Mouse (Mus musculus) neural tube, embryonic 14.5 days (tissue): ENCODE measurements around the gene Serf2. TPM values are rescaled to one million over a fixed set of nuclear protein-coding genes. Genes with fewer than 3 reads are reported as not detected.

Source experiments
- ATAC-seq: fragments of 200-750 bp; cut with Nextera tagmentation; 2 replicates; pipeline ENCODE4 v1.8.0; 2017; ENCODE audit warnings: low read depth, mild to moderate bottlenecking, moderate TSS enrichment, moderate library complexity
- H3K27ac ChIP-seq: fragments of 300-500 bp; sonication (generic); 2 replicates; pipeline ENCODE4 v1.5.1; 2014; ENCODE audit warnings: low read depth, mild to moderate bottlenecking, control low read depth, low read length, moderate library complexity, mixed read lengths
- H3K27me3 ChIP-seq: fragments of 300-500 bp; sonication (generic); 2 replicates; pipeline ENCODE4 v1.6.1; 2014; ENCODE audit warnings: low read length; ENCODE audit not compliant: control insufficient read depth, insufficient read depth
- H3K36me3 ChIP-seq: fragments of 300-500 bp; sonication (generic); 2 replicates; pipeline ENCODE4 v1.6.1; 2014; ENCODE audit warnings: low read length, mixed read lengths; ENCODE audit not compliant: control insufficient read depth, insufficient read depth
- H3K4me1 ChIP-seq: fragments of 300-500 bp; sonication (generic); 2 replicates; pipeline ENCODE4 v1.6.1; 2014; ENCODE audit warnings: low read length; ENCODE audit not compliant: control insufficient read depth, insufficient read depth
- H3K4me2 ChIP-seq: fragments of 300-500 bp; sonication (generic); 2 replicates; pipeline ENCODE4 v1.6.1; 2014; ENCODE audit warnings: mild to moderate bottlenecking, low read depth, low read length, control low read depth
- H3K4me3 ChIP-seq: fragments of 300-500 bp; sonication (generic); 2 replicates; pipeline ENCODE4 v1.5.1; 2014; ENCODE audit warnings: low read depth, low read length, control low read depth, mixed read lengths
- H3K9ac ChIP-seq: fragments of 300-500 bp; sonication (generic); replicated peaks from 2 replicates; pipeline ENCODE4 v1.6.1; 2014; ENCODE audit warnings: low read depth, mild to moderate bottlenecking, control low read depth, low read length, mixed read lengths
- H3K9me3 ChIP-seq: fragments of 300-500 bp; sonication (generic); 2 replicates; pipeline ENCODE4 v1.6.1; 2016; ENCODE audit warnings: low read length; ENCODE audit not compliant: control insufficient read depth
- WGBS: fragments of 180-500 bp; shearing (Covaris S2); extraction: QIAGEN DNeasy Blood & Tissue Kit; methylation state at CpG from one replicate; pipeline ENCODE4 v1.1.7; 2014; 5-methylcytosine and 5-hydroxymethylcytosine counted together
- polyA plus RNA-seq: library from polyadenylated mRNA; unstranded; fragments of >200 nt; fragmentation: Nextera tagmentation; extraction: Ambion mirVana; gene quantifications from 2 replicates; pipeline ENCODE4 v1.2.1, GENCODE M21; 2014

Gene Serf2
- polyA plus RNA-seq, 1 experiment from 2014 or later = 303 TPM

DNA sequence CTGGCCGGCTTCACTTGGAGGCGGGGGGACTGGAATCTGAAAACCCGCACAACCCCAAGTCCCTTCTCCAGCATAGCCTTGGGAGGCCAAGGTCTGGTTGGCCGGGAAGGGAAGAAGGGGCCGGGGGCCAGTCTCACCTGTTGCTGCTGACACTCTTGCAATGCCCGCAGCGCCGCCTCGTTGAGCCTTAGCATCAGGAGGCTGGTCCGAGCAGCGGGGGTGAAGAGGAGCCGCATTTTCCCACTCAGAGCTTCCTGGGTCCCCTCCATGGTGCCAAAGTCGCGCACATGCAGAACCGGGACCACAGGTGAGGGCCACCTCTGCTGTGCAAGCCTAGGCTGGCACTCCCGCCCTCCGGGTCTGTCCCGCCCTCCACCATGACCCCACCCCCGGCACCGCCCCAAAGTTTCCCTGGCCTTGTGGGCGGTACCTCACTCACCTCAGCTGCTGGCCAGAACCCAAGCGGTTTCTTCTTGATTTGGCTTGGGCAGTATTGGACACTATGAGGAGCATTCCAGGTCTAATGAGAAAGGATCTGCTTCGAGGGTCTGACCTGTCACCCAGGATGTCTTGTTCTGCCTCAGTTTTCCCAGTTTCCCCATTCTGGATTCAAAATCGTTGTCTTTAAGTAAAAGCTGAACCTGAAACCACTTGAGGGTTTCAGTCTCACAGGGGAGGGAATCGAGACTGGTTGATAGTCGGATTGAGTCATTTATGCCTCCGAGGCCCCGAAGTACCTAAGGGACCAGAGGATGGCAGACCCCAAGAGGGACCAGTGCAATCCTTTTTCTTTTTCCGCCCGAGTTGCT lies 6.5 kb upstream of the Serf2 start:
- Histone ChIP-seq H3K4me3 (peak overlapping the region; percentile 8; the same call in 1 of the 2 replicates), H3K4me2 (peak overlapping the region; percentile 41), H3K9me3 (no peaks in the 10 kb centered on the region), H3K4me1 (peaks cover 5% of the 10 kb centered on the region; the same call in 1 of the 2 replicates), H3K9ac (no peak overlapping the region), H3K27me3 (peaks cover 13% of the 10 kb centered on the region), H3K36me3 (peaks cover 15% of the 10 kb centered on the region; the same call in 1 of the 2 replicates), H3K27ac (no peak overlapping the region)
- WGBS = under 1% methylated on average over 29 of the region's 30 CpGs
- ATAC-seq = no peak; the same call in 1 of the 2 replicates

- H3K4me1 ChIP-seq = peaks cover 7% of the 10 kb centered on the region; the same call in 1 of the 2 replicates
- peaks cover 13% of the 10 kb centered on the region; the same call in 1 of the 2 replicates for H3K36me3 ChIP-seq
- H3K27me3 ChIP-seq = peaks cover 13% of the 10 kb centered on the region
- H3K4me2 ChIP-seq = peak overlapping the region; percentile 41
- no peak overlapping the region for H3K9ac ChIP-seq
- H3K27ac ChIP-seq = no peak overlapping the region
- H3K4me3 ChIP-seq = peak overlapping the region; percentile 8; the same call in 1 of the 2 replicates
- ATAC-seq = no peak
- 5% methylated on average over 8 of the region's 8 CpGs for whole genome bisulfite sequencing
- H3K9me3 ChIP-seq = no peaks in the 10 kb centered on the region
These were observed 6.0 kb upstream of the Serf2 start for GRCm38 (mm10) chr2:121443068-121443349.

- H3K4me3 ChIP-seq = no peak within 1 kb of the TSS
- H3K4me2 ChIP-seq = no peak within 1 kb of the TSS
- WGBS = 95% methylated on average over 1 of the region's 1 CpGs
These were observed 4.8 kb upstream of the Serf2 start, which contains the start of gene Ell3 for GRCm38 (mm10) chr2:121444178-121444577. Ell3 (minus strand) TSS chr2:121444278.

DNA sequence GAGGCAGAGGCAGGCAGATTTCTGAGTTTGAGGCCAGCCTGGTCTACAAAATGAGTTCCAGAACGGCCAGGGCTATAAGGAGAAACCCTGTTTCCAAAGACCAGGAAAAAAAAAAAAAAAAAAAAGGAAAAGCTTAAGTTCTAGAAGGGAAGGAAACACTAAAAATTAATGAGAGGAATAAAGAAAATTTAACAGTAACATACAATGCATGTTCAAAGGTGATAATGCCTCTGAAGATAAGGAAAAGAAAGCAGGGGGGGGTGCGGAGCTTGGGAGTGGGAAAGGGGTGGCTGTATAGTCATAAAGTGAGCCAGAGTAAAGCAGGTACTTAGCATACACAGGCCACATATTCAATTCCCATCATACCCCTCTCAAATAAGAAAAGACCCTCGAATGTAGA lies 3.9 kb upstream of the Serf2 start:
- Histone ChIP-seq H3K4me3 (no peak overlapping the region), H3K9me3 (no peaks in the 10 kb centered on the region), H3K27me3 (peaks cover 13% of the 10 kb centered on the region), H3K36me3 (no peaks in the 10 kb centered on the region), H3K27ac (no peak overlapping the region), H3K4me2 (no peak overlapping the region), H3K4me1 (peaks cover 9% of the 10 kb centered on the region), H3K9ac (no peak overlapping the region)
- ATAC-seq = no peak
- 87% methylated on average over 3 of the region's 3 CpGs for WGBS

More at GRCm38 (mm10) chr2:121444178-121444577, 4.8 kb upstream of the Serf2 start, which contains the start of gene Ell3:
- Histone ChIP-seq H3K9me3 (no peaks in the 10 kb centered on the region), H3K27me3 (peaks cover 13% of the 10 kb centered on the region), H3K36me3 (peaks cover under 1% of the 10 kb centered on the region; the same call in 1 of the 2 replicates), H3K9ac (no peak within 1 kb of the TSS), H3K27ac (no peak within 1 kb of the TSS), H3K4me1 (peaks cover 9% of the 10 kb centered on the region; the same call in 1 of the 2 replicates)
- ATAC-seq = no peak

- no peak for ATAC-seq
- Histone ChIP-seq H3K4me1 (peaks cover 13% of the 10 kb centered on the region), H3K27ac (no peak overlapping the region), H3K9ac (no peak overlapping the region), H3K9me3 (no peaks in the 10 kb centered on the region), H3K27me3 (peaks cover 6% of the 10 kb centered on the region), H3K4me2 (no peak overlapping the region), H3K4me3 (no peak overlapping the region), H3K36me3 (no peaks in the 10 kb centered on the region)
- WGBS = 82% methylated on average over 4 of the region's 4 CpGs
These were observed 2.5 kb upstream of the Serf2 start for GRCm38 (mm10) chr2:121446506-121446905.

DNA sequence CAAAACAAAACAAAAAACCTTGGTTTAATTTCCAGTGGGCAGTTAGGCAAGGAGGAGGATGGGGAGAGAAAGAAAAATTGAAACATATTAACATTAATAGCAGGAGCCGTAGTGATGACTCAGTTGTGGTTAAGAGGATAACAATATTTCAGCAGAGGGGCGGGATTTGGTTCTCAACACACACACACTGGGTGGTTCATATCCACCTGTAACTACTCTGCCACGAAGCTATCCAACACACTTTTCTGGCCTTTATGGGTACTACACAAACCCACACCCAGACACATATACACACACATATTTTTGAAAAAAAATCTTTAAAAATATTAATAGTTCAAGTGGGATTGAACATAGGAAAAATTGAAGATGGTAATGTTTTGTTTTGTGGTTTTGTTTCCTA lies 2.0 kb upstream of the Serf2 start:
- Histone ChIP-seq H3K4me1 (peaks cover 12% of the 10 kb centered on the region), H3K4me2 (no peak overlapping the region), H3K4me3 (no peak overlapping the region), H3K9me3 (no peaks in the 10 kb centered on the region), H3K36me3 (no peaks in the 10 kb centered on the region), H3K27ac (no peak overlapping the region), H3K9ac (no peak overlapping the region), H3K27me3 (peaks cover under 1% of the 10 kb centered on the region; the same call in 1 of the 2 replicates)
- no peak for ATAC-seq
- 89% methylated on average over 3 of the region's 3 CpGs for WGBS

DNA sequence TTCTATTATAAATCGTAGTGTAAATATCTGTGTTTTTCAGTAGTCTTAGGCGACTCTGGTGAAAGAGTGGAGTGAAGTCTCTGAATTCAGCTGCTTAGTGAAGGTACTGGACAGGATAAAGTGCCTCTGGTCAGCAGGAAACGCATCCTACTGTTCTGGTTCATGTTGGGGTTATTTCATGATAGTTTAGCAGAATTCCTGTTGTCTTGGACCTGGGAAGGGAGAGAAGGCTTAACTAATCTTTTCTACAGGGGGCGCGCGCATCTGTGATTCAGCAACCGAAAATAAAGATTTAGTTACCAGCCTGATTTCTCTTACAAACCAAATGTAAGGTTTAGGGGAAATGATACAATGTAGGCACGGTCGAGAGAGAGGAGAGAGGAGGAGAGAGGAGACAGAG lies 859 bp upstream of the Serf2 start:
- Histone ChIP-seq H3K9ac (no peak overlapping the region), H3K36me3 (no peaks in the 10 kb centered on the region), H3K27ac (peak overlapping the region; percentile 60; the same call in 1 of the 2 replicates), H3K9me3 (no peaks in the 10 kb centered on the region), H3K27me3 (no peaks in the 10 kb centered on the region), H3K4me2 (peak overlapping the region; percentile 59), H3K4me3 (peak overlapping the region; percentile 88), H3K4me1 (peaks cover 8% of the 10 kb centered on the region)
- WGBS = 21% methylated on average over 9 of the region's 9 CpGs
- ATAC-seq = no peak

GRCm38 (mm10) chr2:121449545-121450011 lies 583 bp downstream of the Serf2 start:
- under 1% methylated on average over 47 of the region's 54 CpGs for WGBS
- peak overlapping the region; percentile 86 for H3K9ac ChIP-seq
- peak overlapping the region; percentile 88 for H3K4me3 ChIP-seq
- no peaks in the 10 kb centered on the region for H3K36me3 ChIP-seq
- H3K4me1 ChIP-seq = peaks cover 8% of the 10 kb centered on the region
- no peaks in the 10 kb centered on the region for H3K9me3 ChIP-seq
- ATAC-seq = peak; percentile 72
- H3K27me3 ChIP-seq = no peaks in the 10 kb centered on the region
- peak overlapping the region; percentile 92 for H3K4me2 ChIP-seq
- peak overlapping the region; percentile 95 for H3K27ac ChIP-seq

DNA sequence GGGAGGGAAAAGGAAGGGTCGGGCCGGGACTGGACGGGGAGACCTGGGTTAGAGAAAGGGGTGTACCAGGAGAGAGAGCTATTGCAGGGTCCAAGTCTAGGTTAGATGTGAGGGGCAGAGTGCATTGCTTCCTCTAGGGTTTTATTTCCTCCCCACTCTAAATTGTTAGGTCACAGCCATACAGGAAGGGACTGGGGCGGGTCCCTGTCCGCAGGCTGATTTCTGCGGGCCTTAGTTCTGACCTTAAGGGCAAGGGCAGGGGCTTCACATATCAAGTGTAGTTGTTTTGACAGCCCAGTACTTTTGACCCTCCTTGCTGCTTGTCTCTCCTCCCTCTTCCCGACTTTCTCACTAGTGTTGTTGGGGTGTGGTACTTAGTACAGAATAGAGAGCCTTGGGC lies 1.1 kb downstream of the Serf2 start:
- Histone ChIP-seq H3K4me3 (peak overlapping the region; percentile 88), H3K36me3 (no peaks in the 10 kb centered on the region), H3K9me3 (no peaks in the 10 kb centered on the region), H3K9ac (peak overlapping the region; percentile 86), H3K4me1 (peaks cover 8% of the 10 kb centered on the region), H3K27me3 (no peaks in the 10 kb centered on the region), H3K4me2 (peak overlapping the region; percentile 92), H3K27ac (peak overlapping the region; percentile 95)
- 3% methylated on average over 7 of the region's 7 CpGs for WGBS
- ATAC-seq = no peak
